Mouse (Mus musculus): ENCODE measurements around the gene Dgkz. TPM values are rescaled to one million over a fixed set of nuclear protein-coding genes. Genes with fewer than 3 reads are reported as not detected.

Dgkz gene
- polyA plus RNA-seq (2016; fragmentation: Nextera tagmentation; extraction: Ambion mirVana): 36.3 and 39.4 TPM in 2 replicates

GRCm38 (mm10) chr2:91975581-91976541 lies at the start of gene Dgkz:
Gene Dgkz, minus strand, starts transcription at chr2:91975864.
- H3K27me3 ChIP-seq (ENCODE audit: insufficient read depth, poor library complexity, severe bottlenecking): peaks cover 93% of the 10 kb centered on the region
- peak within 1 kb of the TSS; percentile 71; the same call in 1 of the 2 replicates for H3K27ac ChIP-seq
- H3K9me3 ChIP-seq: no peaks in the 10 kb centered on the region
- WGBS: under 1% methylated on average over 79 of the region's 79 CpGs
- peaks cover 71% of the 10 kb centered on the region for H3K4me1 ChIP-seq (replicated peaks)
- H3K4me3 ChIP-seq: peak within 1 kb of the TSS; percentile 54
- DNase-seq (ENCODE audit: low spot score): peak; percentile 46
- H3K36me3 ChIP-seq: no peaks in the 10 kb centered on the region

DNA sequence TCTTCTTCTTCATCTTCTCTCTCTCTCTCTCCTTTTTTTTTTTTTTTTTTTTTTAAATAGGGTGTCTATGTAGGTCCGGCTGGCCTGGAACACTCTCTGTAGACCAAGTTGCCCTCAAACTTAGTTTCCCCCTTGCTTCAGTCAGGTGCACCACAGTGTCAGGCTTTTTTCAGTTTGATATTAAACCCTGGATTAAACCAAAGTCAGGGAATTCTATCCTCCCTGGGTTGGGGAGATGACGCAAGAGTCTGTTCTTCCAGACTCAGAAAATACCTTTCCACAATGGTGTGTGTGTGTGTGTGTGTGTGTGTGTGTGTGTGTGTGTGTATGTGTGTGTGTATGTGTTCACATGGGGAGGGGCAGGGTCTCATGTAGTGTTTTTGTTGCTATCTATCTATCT lies 49.5 kb upstream of the Dgkz start:
- H3K9me3 ChIP-seq: no peaks in the 10 kb centered on the region
- no peak for DNase-seq (ENCODE audit: low spot score)
- WGBS: 90% methylated on average over 2 of the region's 2 CpGs
- peaks cover 62% of the 10 kb centered on the region for H3K27me3 ChIP-seq (ENCODE audit: insufficient read depth, poor library complexity, severe bottlenecking)
- H3K4me1 ChIP-seq (replicated peaks): peaks cover 27% of the 10 kb centered on the region
- H3K36me3 ChIP-seq: no peaks in the 10 kb centered on the region
- H3K4me3 ChIP-seq: no peak overlapping the region
- H3K27ac ChIP-seq: no peak overlapping the region

DNA sequence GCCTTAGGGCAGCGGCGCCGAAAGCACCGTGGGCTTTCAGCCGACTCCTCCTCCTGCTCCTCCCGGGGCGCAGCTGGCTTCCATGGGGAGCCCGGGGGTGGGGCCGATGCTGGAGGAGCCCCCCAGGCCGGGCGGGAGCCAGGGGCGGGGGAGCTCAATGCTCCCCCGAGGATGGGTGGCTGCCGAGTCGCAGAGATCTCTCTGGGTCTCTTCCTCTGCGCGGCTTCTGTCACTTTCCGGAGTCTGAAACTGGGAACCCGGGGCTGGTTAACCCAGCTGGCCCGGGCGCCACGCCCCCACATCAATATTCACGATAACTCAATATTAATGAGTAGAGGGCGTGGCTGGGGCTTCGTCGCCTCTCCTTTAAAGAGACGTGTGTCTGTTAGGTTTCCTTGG lies 48.6 kb upstream of the Dgkz start, which contains the start of gene Creb3l1:
TSS of gene Creb3l1 (minus strand) at position 229 of the 399 bp plus-strand sequence.
- peak; percentile 80 for DNase-seq (ENCODE audit: low spot score)
- whole genome bisulfite sequencing: under 1% methylated on average over 27 of the region's 27 CpGs
- Histone ChIP-seq H3K27me3 (ENCODE audit: insufficient read depth, poor library complexity, severe bottlenecking) (peaks cover 64% of the 10 kb centered on the region), H3K9me3 (no peaks in the 10 kb centered on the region), H3K36me3 (no peaks in the 10 kb centered on the region), H3K4me3 (peak within 1 kb of the TSS; percentile 72), H3K4me1 (replicated peaks) (peaks cover 31% of the 10 kb centered on the region), H3K27ac (peak within 1 kb of the TSS; percentile 76)

DNA sequence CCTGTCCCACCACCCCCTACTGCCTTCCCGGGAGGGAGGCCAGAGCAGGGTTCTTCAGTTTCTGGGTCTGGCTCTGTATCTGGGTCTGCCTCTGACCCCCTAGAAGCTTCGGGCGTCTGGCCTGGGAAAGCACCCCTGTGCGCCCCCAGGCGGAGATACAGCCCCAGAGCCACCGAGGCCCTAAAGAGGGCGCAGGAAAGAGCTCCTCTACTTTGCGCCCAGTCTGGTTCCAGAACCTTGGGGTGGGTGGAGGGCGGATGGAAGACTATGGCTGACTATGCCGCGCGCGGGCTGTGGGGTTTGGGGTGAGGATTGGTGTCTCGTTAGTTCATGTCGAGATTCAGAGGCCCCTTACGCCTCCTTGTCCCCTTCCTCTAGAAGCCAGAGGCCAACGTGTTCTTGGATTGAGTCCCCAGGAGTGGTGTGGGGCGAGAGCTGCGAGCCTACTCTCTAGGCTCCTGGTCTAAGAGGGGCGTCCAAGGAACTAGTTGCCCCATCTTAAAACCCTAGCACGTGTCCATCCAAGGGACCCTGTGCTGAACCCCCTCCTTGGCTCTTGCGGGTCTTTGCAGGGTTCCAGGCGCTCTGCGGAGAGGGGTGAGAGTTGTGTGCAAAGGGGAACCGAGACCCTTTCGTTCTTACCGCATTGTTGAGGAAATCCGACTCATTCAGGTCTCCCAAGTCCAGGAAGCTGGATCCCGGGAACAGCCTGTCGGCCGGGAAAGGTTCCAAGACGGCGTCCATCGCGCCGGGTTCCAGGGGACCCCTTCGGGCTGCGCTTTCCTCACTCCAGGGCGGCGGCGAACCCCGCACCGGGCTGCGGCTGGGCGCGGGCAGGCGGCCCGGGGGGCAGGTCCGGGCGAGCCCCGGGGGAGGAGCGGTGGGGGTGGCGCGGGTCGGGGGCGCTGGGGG lies 48.0 kb upstream of the Dgkz start:
- DNase-seq (ENCODE audit: low spot score): peak; percentile 42
- 4% methylated on average over 54 of the region's 56 CpGs for WGBS
- H3K27me3 ChIP-seq (ENCODE audit: insufficient read depth, poor library complexity, severe bottlenecking): peaks cover 64% of the 10 kb centered on the region

DNA sequence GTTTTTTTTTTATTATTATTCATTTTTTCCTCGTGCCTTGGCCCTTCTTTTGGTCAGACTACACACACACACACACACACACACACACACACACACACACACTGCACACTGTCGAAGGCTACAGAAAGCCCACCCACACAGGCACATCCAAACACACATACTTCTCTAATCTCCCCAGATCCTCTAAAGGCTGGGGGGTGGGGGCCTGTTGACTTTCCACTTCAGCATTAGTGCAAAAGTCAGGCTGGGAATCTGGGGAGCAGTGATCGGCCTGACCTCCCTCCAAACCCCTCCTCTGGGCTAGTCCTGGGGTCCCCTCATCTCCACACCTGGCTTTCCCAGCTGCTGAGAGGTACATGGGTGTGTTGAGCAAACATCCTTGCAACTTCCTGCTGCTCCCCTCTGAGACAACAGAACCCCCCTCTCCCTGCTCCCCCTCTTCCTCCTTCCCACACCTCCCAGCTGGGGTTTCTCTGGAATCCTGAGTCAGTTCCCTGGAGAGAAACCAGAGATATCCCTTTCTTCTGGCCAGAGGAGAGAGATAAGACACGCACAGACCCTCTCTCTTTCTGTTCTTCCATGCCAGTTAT lies 45.1 kb upstream of the Dgkz start:
- DNase-seq (ENCODE audit: low spot score): no peak
- Histone ChIP-seq H3K4me3 (no peak overlapping the region), H3K4me1 (replicated peaks) (peaks cover 37% of the 10 kb centered on the region), H3K9me3 (no peaks in the 10 kb centered on the region), H3K27ac (no peak overlapping the region), H3K27me3 (ENCODE audit: insufficient read depth, poor library complexity, severe bottlenecking) (peaks cover 54% of the 10 kb centered on the region), H3K36me3 (no peaks in the 10 kb centered on the region)
- WGBS: 64% methylated on average over 4 of the region's 4 CpGs

More for the DNA sequence above, 48.0 kb upstream of the Dgkz start:
- H3K27ac ChIP-seq: peak overlapping the region; percentile 76
- peaks cover 37% of the 10 kb centered on the region for H3K4me1 ChIP-seq (replicated peaks)
- peak overlapping the region; percentile 72 for H3K4me3 ChIP-seq
- H3K9me3 ChIP-seq: no peaks in the 10 kb centered on the region
- no peaks in the 10 kb centered on the region for H3K36me3 ChIP-seq

DNA sequence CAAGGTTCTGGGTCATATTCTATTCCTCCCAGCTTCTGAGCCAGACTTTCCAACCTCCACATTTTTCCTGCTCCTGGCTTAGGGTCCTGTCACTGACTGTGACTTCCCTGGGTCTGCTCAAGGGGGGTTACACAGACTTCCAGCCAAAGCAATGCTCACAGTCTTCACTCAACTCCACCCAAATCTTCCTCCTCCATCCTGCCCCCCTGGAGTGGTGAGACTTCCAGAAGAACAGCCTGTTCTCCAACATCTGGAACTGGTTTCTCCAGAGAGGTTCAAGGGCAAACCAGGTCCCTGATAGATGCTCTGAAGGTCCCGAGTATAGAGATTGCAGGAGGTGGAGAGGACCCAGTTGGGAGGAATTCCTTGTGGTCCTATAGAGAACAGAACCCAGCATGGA lies 41.8 kb upstream of the Dgkz start:
- no peak for DNase-seq (ENCODE audit: low spot score)
- Histone ChIP-seq H3K9me3 (no peaks in the 10 kb centered on the region), H3K4me1 (replicated peaks) (peaks cover 35% of the 10 kb centered on the region), H3K4me3 (no peak overlapping the region), H3K36me3 (no peaks in the 10 kb centered on the region), H3K27me3 (ENCODE audit: insufficient read depth, poor library complexity, severe bottlenecking) (peaks cover 25% of the 10 kb centered on the region), H3K27ac (no peak overlapping the region)
- 63% methylated on average over 1 of the region's 1 CpGs for WGBS

DNA sequence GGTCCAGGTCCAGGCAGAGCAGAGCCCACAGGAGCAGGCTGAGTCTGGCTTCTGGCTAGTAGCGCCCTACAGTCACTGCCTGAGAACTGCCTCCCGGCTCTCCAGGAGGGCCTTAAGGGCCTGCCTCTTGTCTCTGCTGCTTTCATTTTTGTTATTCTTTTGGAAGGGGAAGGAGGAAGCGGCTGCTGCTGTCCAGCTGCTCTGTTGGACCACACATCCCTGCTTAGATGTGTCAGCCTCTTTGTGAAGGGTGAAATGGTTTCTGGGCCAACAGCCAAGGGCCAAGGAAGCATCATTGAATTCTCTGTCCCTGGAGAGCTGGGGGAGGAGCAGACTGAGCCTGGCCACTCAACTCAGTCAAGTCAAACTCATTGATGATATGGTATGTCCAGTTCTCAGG lies 41.3 kb upstream of the Dgkz start:
- peaks cover 38% of the 10 kb centered on the region for H3K4me1 ChIP-seq (replicated peaks)

DNA sequence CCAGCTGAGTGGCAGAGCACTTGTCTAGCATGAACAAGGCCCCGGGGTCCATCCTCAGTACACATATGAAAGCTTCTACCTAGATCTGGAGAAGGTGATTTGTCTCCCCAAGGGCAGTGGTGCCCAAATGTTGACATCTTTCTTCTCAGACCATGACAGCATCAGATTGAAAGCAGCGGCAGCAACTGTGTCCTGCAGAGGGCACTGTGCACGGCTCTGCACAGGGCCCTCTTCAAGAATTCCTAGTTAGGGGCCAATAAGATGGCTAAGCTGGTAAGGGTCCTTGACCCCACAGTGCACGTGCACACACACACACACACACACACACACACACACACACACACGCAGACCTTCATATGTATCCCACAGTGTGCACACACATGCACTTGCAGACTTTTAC lies 39.2 kb upstream of the Dgkz start:
- no peaks in the 10 kb centered on the region for H3K36me3 ChIP-seq
- H3K4me1 ChIP-seq (replicated peaks): peaks cover 31% of the 10 kb centered on the region
- H3K9me3 ChIP-seq: no peaks in the 10 kb centered on the region
- no peak overlapping the region for H3K27ac ChIP-seq
- H3K4me3 ChIP-seq: no peak overlapping the region
- no peak for DNase-seq (ENCODE audit: low spot score)
- WGBS: 79% methylated on average over 5 of the region's 5 CpGs
- H3K27me3 ChIP-seq (ENCODE audit: insufficient read depth, poor library complexity, severe bottlenecking): peaks cover 19% of the 10 kb centered on the region; the same call in 1 of the 2 replicates

More for the DNA sequence above, 41.3 kb upstream of the Dgkz start:
- Histone ChIP-seq H3K36me3 (no peaks in the 10 kb centered on the region), H3K9me3 (no peaks in the 10 kb centered on the region), H3K4me3 (no peak overlapping the region), H3K27me3 (ENCODE audit: insufficient read depth, poor library complexity, severe bottlenecking) (peaks cover 20% of the 10 kb centered on the region), H3K27ac (no peak overlapping the region)
- 47% methylated on average over 3 of the region's 3 CpGs for WGBS
- no peak for DNase-seq (ENCODE audit: low spot score)

GRCm38 (mm10) chr2:92014248-92014647 lies 38.6 kb upstream of the Dgkz start:
- peaks cover 24% of the 10 kb centered on the region; the same call in 1 of the 2 replicates for H3K27me3 ChIP-seq (ENCODE audit: insufficient read depth, poor library complexity, severe bottlenecking)
- no peaks in the 10 kb centered on the region for H3K36me3 ChIP-seq
- no peaks in the 10 kb centered on the region for H3K9me3 ChIP-seq
- no peak overlapping the region for H3K4me3 ChIP-seq
- no peak overlapping the region for H3K27ac ChIP-seq
- WGBS: 85% methylated on average over 6 of the region's 6 CpGs
- H3K4me1 ChIP-seq (replicated peaks): peaks cover 29% of the 10 kb centered on the region
- DNase-seq (ENCODE audit: low spot score): no peak

GRCm38 (mm10) chr2:92012768-92013445 lies 37.2 kb upstream of the Dgkz start:
- peaks cover 32% of the 10 kb centered on the region for H3K4me1 ChIP-seq (replicated peaks)
- H3K36me3 ChIP-seq: no peaks in the 10 kb centered on the region
- WGBS: 40% methylated on average over 8 of the region's 8 CpGs
- no peak overlapping the region for H3K4me3 ChIP-seq
- no peaks in the 10 kb centered on the region for H3K9me3 ChIP-seq
- DNase-seq (ENCODE audit: low spot score): peak; percentile 53
- H3K27ac ChIP-seq: peak overlapping the region; percentile 53
- H3K27me3 ChIP-seq (ENCODE audit: insufficient read depth, poor library complexity, severe bottlenecking): peaks cover 26% of the 10 kb centered on the region; the same call in 1 of the 2 replicates

DNA sequence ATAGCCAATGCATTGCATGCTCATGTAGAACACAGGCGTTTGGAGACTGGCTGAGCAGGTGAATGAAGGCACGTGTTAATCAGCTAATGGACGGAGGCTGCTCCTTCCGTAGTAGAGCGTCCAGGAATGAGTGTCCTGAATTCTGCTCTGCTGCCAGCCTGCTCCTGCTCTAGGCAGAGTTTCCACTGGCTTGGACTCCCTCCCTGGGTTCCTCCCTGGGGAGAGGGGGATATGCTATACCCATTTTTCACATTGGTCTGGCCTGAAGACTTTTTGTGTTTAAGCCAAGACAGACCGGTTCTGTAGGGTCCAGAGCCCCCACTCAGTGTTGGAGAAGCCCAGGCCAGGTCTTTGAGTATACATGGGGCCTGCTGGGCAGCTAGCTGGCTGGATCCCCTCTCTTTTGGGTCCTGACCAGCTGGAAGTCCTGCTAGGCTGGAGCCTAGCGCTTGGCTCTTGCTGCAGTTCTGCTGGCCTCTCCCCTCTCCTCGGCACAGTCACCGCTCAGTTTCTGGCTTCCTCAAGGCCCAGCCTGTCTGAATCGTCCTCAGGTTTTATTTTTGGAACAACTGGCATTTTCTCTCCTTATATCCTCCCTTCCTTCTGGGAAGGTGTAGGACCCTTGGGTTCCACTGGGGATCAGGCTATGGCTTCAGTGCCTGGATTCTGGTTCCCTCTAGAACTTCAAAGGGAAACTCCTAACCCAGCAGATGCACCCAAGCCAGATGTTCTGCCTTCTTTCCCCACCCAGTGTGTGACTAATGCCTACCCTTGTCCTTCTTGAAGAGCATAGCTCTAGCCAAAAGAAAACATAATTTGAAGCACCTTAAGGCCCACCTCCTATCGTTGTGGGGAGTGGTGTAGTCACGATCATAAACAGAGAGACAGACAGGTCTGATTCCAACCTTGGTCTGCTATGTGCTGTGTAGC lies 36.0 kb upstream of the Dgkz start:
- no peak for DNase-seq (ENCODE audit: low spot score)
- peaks cover 39% of the 10 kb centered on the region for H3K4me1 ChIP-seq (replicated peaks)
- H3K9me3 ChIP-seq: no peaks in the 10 kb centered on the region
- H3K27me3 ChIP-seq (ENCODE audit: insufficient read depth, poor library complexity, severe bottlenecking): peaks cover 34% of the 10 kb centered on the region
- H3K4me3 ChIP-seq: no peak overlapping the region
- H3K27ac ChIP-seq: no peak overlapping the region
- WGBS: 84% methylated on average over 12 of the region's 12 CpGs
- H3K36me3 ChIP-seq: no peaks in the 10 kb centered on the region
